Mouse (Mus musculus) right cerebral cortex, postnatal 10 days (tissue): Measurements from ENCODE around the gene Olfr846.

ENCODE experiments used
- DNase-seq, 2 experiments: peaks; one replicate each; pipeline ENCODE4 v3.0.0; 2021; ENCODE audit warnings: low spot score in 2 of 2

Gene Olfr846

GRCm38 (mm10) chr9:19363905-19364304 lies at the start of gene Olfr846:
Gene Olfr846 (minus strand): TSS chr9:19364005.
- no peak for DNase-seq

DNA sequence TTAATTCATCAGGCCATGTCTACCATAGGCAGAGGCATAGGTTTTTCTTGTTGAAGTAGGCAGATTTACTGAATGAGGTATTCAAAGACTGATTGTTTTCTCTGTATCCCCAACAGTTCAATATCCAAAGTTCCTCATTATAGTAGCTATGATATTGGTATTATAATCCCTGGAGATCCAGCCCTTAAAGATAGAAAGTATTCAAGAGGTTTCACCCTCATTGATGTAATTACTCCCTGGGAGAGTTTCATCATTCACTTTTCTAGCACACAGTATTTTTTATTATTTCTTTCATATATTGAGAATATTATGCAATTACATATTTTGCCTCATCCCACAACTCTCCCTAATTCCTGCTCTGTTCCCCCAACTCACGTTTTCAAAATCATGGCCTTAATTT lies 14.8 kb upstream of the Olfr846 start, which contains the start of gene Olfr847:
TSS of gene Olfr847 (minus strand) at position 101 of the 400 bp plus-strand sequence.
- no peak for DNase-seq

- no peak for DNase-seq
These were observed 27.6 kb downstream of the Olfr846 start, which contains the start of gene Olfr845 for GRCm38 (mm10) chr9:19336157-19336556. Gene Olfr845 (plus strand): TSS chr9:19336457.

- no peak for DNase-seq
These were observed 47.8 kb downstream of the Olfr846 start, which contains the start of gene Olfr844 for GRCm38 (mm10) chr9:19316047-19316446. Gene Olfr844 (plus strand): TSS chr9:19316347.
